Mouse (Mus musculus) lung, postnatal 0 days (tissue): ENCODE data around the gene Nckipsd.

ENCODE experiments used
- CTCF ChIP-seq: IDR thresholded peaks from 2 replicates; pipeline ENCODE4 v1.5.1; 2016; ENCODE audit warnings: antibody characterized with exemption, mild to moderate bottlenecking
- EP300 ChIP-seq: IDR thresholded peaks from 2 replicates; pipeline ENCODE4 v1.6.1; 2016; ENCODE audit warnings: antibody characterized with exemption, mild to moderate bottlenecking, control low read depth

DNA sequence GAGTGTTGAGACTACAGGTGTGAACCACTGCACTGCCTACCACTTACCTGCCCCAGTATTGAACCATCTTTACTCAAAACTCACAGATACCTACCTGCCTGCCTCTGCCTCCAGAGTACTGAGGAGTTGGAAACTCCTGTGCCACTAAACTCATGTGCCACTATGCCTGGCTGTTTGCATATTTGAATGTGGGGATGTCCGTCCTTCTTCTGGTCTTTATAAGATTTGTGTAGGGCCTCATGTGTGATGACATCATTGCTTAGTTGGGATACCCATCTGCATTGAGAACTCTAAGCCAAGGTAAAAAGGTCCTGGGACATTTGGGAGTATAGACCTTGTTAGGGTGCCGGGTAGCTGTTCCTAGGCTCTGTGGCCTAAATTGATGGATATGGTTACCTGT, 21.1 kb upstream of the Nckipsd start:
- TF ChIP-seq CTCF, result no peak
- no peak for TF ChIP-seq EP300
